8 mouse cellular contexts compared by ENCODE assay signal in the genomic region with DNA sequence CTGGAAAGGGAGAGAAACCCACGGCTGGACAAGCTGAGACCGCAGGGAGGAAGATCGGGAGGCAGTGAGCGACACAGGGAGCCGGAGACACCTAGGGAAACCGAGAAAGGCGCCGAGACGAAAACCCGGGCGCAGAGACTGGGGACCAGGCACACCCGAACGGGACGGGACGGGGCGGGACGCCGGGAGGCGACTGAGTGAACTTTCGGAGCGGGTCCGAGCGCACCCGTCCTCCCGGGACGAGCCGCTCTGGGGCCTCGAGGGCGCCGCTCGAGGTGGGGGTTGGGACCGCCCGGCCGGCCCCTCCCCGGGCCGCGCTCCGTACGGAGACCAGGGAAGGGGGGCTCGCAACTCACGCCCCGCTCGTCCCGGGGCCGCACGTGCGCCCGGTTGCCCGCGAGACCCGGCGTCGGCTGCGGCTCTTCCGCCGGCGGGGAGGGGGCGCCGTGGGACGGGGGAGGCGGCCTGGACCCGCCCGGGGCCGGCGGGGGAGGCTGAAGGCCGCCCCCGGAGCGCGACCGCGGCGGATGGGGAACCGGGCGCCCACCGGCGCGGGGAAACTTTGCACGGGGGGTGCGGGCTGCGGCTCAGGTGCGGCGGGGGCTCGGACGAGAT. TPM values are rescaled to one million over a fixed set of nuclear protein-coding genes. Genes with fewer than 3 reads are reported as not detected.
DNase-seq lines count a peak whose midpoint lies in the region; ATAC-seq lines count a peak whose summit lies in the region.

No protein-coding gene starts in this region.

- no peaks in the 10 kb centered on the region for H3K9me3 ChIP-seq in forebrain, embryonic 12.5 days
- H3K9me3 ChIP-seq in liver, embryonic 13.5 days (replicated peaks) = no peaks in the 10 kb centered on the region

- peak; percentile 50 for DNase-seq in kidney, adult 11 months
- DNase-seq in kidney, adult 9 months = no peak
- DNase-seq in ZHBTc4 (ENCODE audit: low read depth, low spot score) = peak; percentile 61
- peak; percentile 22 for DNase-seq in induced T-regulatory cell, adult 2 months (ENCODE audit: low read depth)
- no peak for DNase-seq in liver, embryonic 13.5 days
- DNase-seq in retina, postnatal 1 day = peak; percentile 58
- no peak for DNase-seq in c-Kit-positive CD71-positive TER-119-positive erythroid progenitor cells, embryonic 14.5 days (ENCODE audit: low spot score)

- under 1% methylated on average over 75 of the region's 84 CpGs for WGBS in forebrain, embryonic 12.5 days
- 1% methylated on average over 74 of the region's 84 CpGs for WGBS in liver, embryonic 13.5 days (ENCODE audit: insufficient replicate concordance)

- peak overlapping the region; percentile 94 for H3K9ac ChIP-seq in forebrain, embryonic 12.5 days
- H3K9ac ChIP-seq in liver, embryonic 13.5 days = peak overlapping the region; percentile 70

- peak; percentile 52 for ATAC-seq in forebrain, embryonic 12.5 days (ENCODE audit: low FRiP score)
- no peak for ATAC-seq in liver, embryonic 13.5 days (ENCODE audit: low read depth)

- H3K36me3 ChIP-seq in forebrain, embryonic 12.5 days (replicated peaks) = peaks cover 17% of the 10 kb centered on the region
- no peaks in the 10 kb centered on the region for H3K36me3 ChIP-seq in liver, embryonic 13.5 days

- no peaks in the 10 kb centered on the region for H3K27me3 ChIP-seq in forebrain, embryonic 12.5 days
- H3K27me3 ChIP-seq in liver, embryonic 13.5 days = peaks cover 67% of the 10 kb centered on the region

- peak overlapping the region; percentile 83 for H3K4me3 ChIP-seq in forebrain, embryonic 12.5 days (replicated peaks)
- H3K4me3 ChIP-seq in liver, embryonic 13.5 days (replicated peaks) = peak overlapping the region; percentile 62

- peak overlapping the region; percentile 88 for H3K27ac ChIP-seq in forebrain, embryonic 12.5 days
- H3K27ac ChIP-seq in liver, embryonic 13.5 days = 0 out of 2 replicates have a peak overlapping the region, but pooled peaks have one; percentile 23

- H3K4me1 ChIP-seq in forebrain, embryonic 12.5 days = peaks cover 35% of the 10 kb centered on the region
- peaks cover 25% of the 10 kb centered on the region; the same call in 1 of the 2 replicates for H3K4me1 ChIP-seq in liver, embryonic 13.5 days (replicated peaks)

- peak overlapping the region; percentile 87 for H3K4me2 ChIP-seq in forebrain, embryonic 12.5 days
- H3K4me2 ChIP-seq in liver, embryonic 13.5 days = peak overlapping the region; percentile 60

RNA-seq across cellular contexts. Expression of a gene that starts 0.7 kb away (rescaled TPM):
- 118 and 122 TPM in 2 replicates for polyA plus RNA-seq in forebrain, embryonic 12.5 days (2016; fragmentation: Nextera tagmentation; extraction: Ambion mirVana)
- 7.9 and 9.5 TPM in 2 replicates for polyA plus RNA-seq in liver, embryonic 13.5 days (2015; fragmentation: Nextera tagmentation; extraction: Ambion mirVana)

Comparison
In these comparisons a context has a peak if more than half of its experiments do, and no peak if none do; other contexts are left out.
1. DNase-seq: peak in kidney, adult 11 months (single experiment), ZHBTc4 (single experiment), induced T-regulatory cell, adult 2 months (single experiment) and retina, postnatal 1 day (single experiment); none in kidney, adult 9 months (single experiment), liver, embryonic 13.5 days (single experiment) and c-Kit-positive CD71-positive TER-119-positive erythroid progenitor cells, embryonic 14.5 days (single experiment).
2. RNA of a gene that starts 0.7 kb away (polyA plus RNA-seq): 118 to 122 TPM in forebrain, embryonic 12.5 days; 7.9 to 9.5 TPM in liver, embryonic 13.5 days; every median in the first group is over 10 times any median in the second.